Mouse (Mus musculus): ENCODE measurements around the gene Hoxa2. TPM values are rescaled to one million over a fixed set of nuclear protein-coding genes. Genes with fewer than 3 reads are reported as not detected.

Gene Hoxa2
- polyA plus RNA-seq, 1 experiment from 2014 or later: 2.0 TPM

DNA sequence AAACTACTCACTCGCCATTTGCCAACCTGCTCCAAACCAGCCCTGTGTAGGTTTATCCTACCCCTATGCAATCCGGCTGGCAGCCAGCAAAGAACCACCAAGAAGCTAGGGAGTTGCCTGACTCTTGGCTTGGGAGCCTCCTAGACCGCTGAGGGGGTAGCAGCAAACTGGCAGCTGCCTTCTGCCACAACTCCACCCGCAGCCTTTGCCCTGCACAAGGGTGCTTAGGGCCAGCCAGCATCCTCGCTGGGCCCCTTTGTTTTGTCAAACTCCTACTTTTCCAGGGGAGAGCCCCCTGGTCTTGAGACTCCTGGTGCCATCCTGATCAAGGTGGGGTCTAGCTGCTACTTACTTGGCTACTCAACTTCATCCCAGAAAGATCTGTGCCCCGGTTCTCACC, 20.0 kb upstream of the Hoxa2 start:
- no peak overlapping the region for H3K27ac ChIP-seq (ENCODE audit: low read length)
- 11% methylated on average over 6 of the region's 6 CpGs for WGBS
- H3K36me3 ChIP-seq (ENCODE audit: control insufficient read depth, insufficient read depth): no peaks in the 10 kb centered on the region
- H3K9me3 ChIP-seq (replicated peaks; ENCODE audit: control insufficient read depth, low read length): no peaks in the 10 kb centered on the region
- H3K4me3 ChIP-seq (ENCODE audit: low read length): no peak overlapping the region
- no peak overlapping the region for H3K4me2 ChIP-seq (ENCODE audit: low read depth, low read length)
- no peak for ATAC-seq (replicated peaks; ENCODE audit: extremely low read depth, insufficient read depth, low FRiP score)
- H3K4me1 ChIP-seq (ENCODE audit: control insufficient read depth, insufficient read depth, low read length): no peaks in the 10 kb centered on the region
- H3K27me3 ChIP-seq (ENCODE audit: control insufficient read depth, insufficient read depth, low read length): peaks cover 97% of the 10 kb centered on the region
- no peak overlapping the region for H3K9ac ChIP-seq (ENCODE audit: low read length)

- no peaks in the 10 kb centered on the region for H3K9me3 ChIP-seq (replicated peaks; ENCODE audit: control insufficient read depth, low read length)
- H3K36me3 ChIP-seq (ENCODE audit: control insufficient read depth, insufficient read depth): no peaks in the 10 kb centered on the region
- no peak overlapping the region for H3K4me3 ChIP-seq (ENCODE audit: low read length)
- no peak overlapping the region for H3K9ac ChIP-seq (ENCODE audit: low read length)
- H3K4me1 ChIP-seq (ENCODE audit: control insufficient read depth, insufficient read depth, low read length): no peaks in the 10 kb centered on the region
- H3K27me3 ChIP-seq (ENCODE audit: control insufficient read depth, insufficient read depth, low read length): peaks cover 97% of the 10 kb centered on the region
- ATAC-seq (replicated peaks; ENCODE audit: extremely low read depth, insufficient read depth, low FRiP score): no peak
- H3K27ac ChIP-seq (ENCODE audit: low read length): no peak overlapping the region
- no peak overlapping the region for H3K4me2 ChIP-seq (ENCODE audit: low read depth, low read length)
- 24% methylated on average over 10 of the region's 10 CpGs for WGBS
Observed at GRCm38 (mm10) chr6:52183311-52184080, 18.9 kb upstream of the Hoxa2 start.

DNA sequence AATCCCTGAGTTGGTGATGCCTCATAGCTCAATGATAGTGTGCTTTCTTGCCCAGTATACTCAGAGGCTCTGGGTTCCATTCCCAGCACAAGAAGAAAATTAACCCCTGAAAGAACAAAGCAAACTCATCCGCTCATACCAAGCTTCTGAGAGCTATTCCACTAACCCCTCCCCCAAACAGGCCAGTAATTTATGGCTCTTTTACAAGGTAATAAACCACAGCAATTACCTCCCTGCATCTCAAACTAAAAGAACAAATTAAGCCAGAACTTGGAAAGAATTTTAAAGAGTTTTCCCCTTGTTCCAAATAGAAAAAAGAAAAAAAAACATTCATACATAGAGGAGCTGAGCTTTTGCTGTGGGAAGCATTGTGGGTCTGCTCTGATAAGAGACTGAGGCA, 18.2 kb upstream of the Hoxa2 start:
- Histone ChIP-seq H3K4me1 (ENCODE audit: control insufficient read depth, insufficient read depth, low read length) (no peaks in the 10 kb centered on the region), H3K9me3 (replicated peaks; ENCODE audit: control insufficient read depth, low read length) (no peaks in the 10 kb centered on the region), H3K4me2 (ENCODE audit: low read depth, low read length) (no peak overlapping the region), H3K36me3 (ENCODE audit: control insufficient read depth, insufficient read depth) (no peaks in the 10 kb centered on the region), H3K27me3 (ENCODE audit: control insufficient read depth, insufficient read depth, low read length) (peaks cover 96% of the 10 kb centered on the region), H3K4me3 (ENCODE audit: low read length) (no peak overlapping the region), H3K27ac (ENCODE audit: low read length) (no peak overlapping the region), H3K9ac (ENCODE audit: low read length) (no peak overlapping the region)
- WGBS: 32% methylated on average over 1 of the region's 1 CpGs
- no peak for ATAC-seq (replicated peaks; ENCODE audit: extremely low read depth, insufficient read depth, low FRiP score)

DNA sequence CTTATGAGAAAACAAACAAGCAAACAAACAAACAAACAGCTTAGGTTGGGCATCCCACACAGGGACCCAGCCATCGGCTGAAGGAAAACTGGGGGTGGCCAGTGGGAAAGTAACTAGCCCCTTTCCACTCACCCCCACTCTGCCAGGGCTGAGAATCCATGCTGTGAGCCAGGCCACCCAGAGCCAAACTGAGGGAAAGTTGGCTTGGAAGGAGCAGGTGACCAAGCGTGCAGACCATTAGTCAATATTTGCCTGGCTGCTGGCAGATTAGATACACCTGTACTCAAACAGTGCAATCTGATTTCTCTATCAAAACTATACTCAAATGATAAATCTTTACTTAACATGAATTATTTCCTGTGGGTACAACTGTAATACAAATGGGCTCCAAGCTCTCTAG, 17.4 kb upstream of the Hoxa2 start:
- 37% methylated on average over 2 of the region's 2 CpGs for WGBS
- Histone ChIP-seq H3K36me3 (ENCODE audit: control insufficient read depth, insufficient read depth) (no peaks in the 10 kb centered on the region), H3K27me3 (ENCODE audit: control insufficient read depth, insufficient read depth, low read length) (peaks cover 96% of the 10 kb centered on the region), H3K9me3 (replicated peaks; ENCODE audit: control insufficient read depth, low read length) (no peaks in the 10 kb centered on the region), H3K4me1 (ENCODE audit: control insufficient read depth, insufficient read depth, low read length) (no peaks in the 10 kb centered on the region), H3K9ac (ENCODE audit: low read length) (no peak overlapping the region), H3K4me3 (ENCODE audit: low read length) (no peak overlapping the region), H3K27ac (ENCODE audit: low read length) (no peak overlapping the region), H3K4me2 (ENCODE audit: low read depth, low read length) (no peak overlapping the region)
- ATAC-seq (replicated peaks; ENCODE audit: extremely low read depth, insufficient read depth, low FRiP score): no peak

DNA sequence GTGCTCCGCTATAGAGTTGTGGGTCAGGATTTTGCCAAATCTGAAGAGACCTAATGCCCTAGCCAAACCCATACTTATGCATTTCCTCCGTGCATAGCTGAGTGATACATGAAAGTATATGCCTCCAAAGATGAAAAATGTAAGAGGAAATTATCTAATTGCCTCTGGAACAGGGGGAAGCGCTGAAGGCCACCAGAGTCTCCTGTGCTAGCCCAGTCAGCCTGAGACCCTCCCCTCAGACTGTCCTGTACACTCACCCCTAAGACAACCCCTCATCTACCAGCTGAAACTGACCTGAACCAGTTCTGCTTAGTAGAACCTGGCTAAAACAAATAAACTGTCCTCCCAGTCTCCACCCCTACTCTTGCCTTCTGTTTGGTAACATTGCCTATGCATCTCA, 16.1 kb upstream of the Hoxa2 start:
- Histone ChIP-seq H3K9ac (ENCODE audit: low read length) (no peak overlapping the region), H3K4me3 (ENCODE audit: low read length) (no peak overlapping the region), H3K27ac (ENCODE audit: low read length) (no peak overlapping the region), H3K36me3 (ENCODE audit: control insufficient read depth, insufficient read depth) (no peaks in the 10 kb centered on the region), H3K4me1 (ENCODE audit: control insufficient read depth, insufficient read depth, low read length) (no peaks in the 10 kb centered on the region), H3K27me3 (ENCODE audit: control insufficient read depth, insufficient read depth, low read length) (peaks cover 95% of the 10 kb centered on the region), H3K9me3 (replicated peaks; ENCODE audit: control insufficient read depth, low read length) (no peaks in the 10 kb centered on the region), H3K4me2 (ENCODE audit: low read depth, low read length) (peak overlapping the region; percentile 19; the same call in 1 of the 2 replicates)
- no peak for ATAC-seq (replicated peaks; ENCODE audit: extremely low read depth, insufficient read depth, low FRiP score)
- 22% methylated on average over 3 of the region's 3 CpGs for whole genome bisulfite sequencing

- peak overlapping the region; percentile 23 for H3K4me3 ChIP-seq (ENCODE audit: low read length)
- H3K27me3 ChIP-seq (ENCODE audit: control insufficient read depth, insufficient read depth, low read length): peaks cover 95% of the 10 kb centered on the region
- H3K4me2 ChIP-seq (ENCODE audit: low read depth, low read length): peak overlapping the region; percentile 49
- H3K9ac ChIP-seq (ENCODE audit: low read length): no peak overlapping the region
- H3K36me3 ChIP-seq (ENCODE audit: control insufficient read depth, insufficient read depth): no peaks in the 10 kb centered on the region
- H3K27ac ChIP-seq (ENCODE audit: low read length): no peak overlapping the region
- no peaks in the 10 kb centered on the region for H3K4me1 ChIP-seq (ENCODE audit: control insufficient read depth, insufficient read depth, low read length)
- no peak for ATAC-seq (replicated peaks; ENCODE audit: extremely low read depth, insufficient read depth, low FRiP score)
- 14% methylated on average over 11 of the region's 11 CpGs for WGBS
- no peaks in the 10 kb centered on the region for H3K9me3 ChIP-seq (replicated peaks; ENCODE audit: control insufficient read depth, low read length)
Observed at GRCm38 (mm10) chr6:52180213-52180710, 15.6 kb upstream of the Hoxa2 start.

GRCm38 (mm10) chr6:52179690-52180089, 15.1 kb upstream of the Hoxa2 start:
- WGBS: 8% methylated on average over 10 of the region's 10 CpGs
- H3K27me3 ChIP-seq (ENCODE audit: control insufficient read depth, insufficient read depth, low read length): peaks cover 97% of the 10 kb centered on the region

DNA sequence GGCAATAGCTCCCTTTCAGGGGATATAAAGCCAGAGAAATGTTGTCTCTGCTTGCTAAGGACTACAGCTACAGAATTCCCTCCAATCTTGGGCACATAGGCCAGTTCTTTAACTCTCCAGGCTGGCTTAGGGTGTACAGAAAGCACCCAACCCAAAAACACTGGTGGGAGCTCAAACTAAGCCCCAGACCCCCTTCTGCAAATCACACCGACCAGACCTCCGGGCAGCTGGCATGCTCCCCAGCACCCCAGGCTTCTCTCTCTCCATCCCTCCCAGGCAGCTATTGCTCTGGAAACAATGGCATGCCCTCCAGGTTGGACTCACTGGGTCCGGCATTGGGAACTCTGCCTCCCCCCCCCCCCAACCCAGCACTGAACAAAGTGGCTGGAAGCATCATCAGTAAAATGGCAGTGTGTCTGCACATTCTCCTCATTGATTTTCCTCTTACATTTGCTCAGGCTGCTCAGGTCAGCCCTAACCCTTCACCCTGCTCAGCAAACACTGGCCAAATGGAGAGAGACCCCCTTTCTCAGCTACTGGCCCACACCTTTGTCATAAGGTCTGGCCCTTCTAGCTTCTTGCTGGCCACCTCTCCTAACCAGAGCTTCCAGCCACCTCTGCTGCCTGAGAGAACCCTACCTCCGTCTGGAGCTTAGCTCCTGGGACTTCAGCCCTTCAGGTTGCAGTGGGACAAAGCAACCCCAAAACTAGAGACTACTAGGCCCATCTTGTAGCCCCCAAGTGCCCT, 14.5 kb upstream of the Hoxa2 start:
- Histone ChIP-seq H3K27me3 (ENCODE audit: control insufficient read depth, insufficient read depth, low read length) (peaks cover 94% of the 10 kb centered on the region), H3K4me3 (ENCODE audit: low read length) (peak overlapping the region; percentile 27), H3K27ac (ENCODE audit: low read length) (peak overlapping the region; percentile 31), H3K9ac (ENCODE audit: low read length) (peak overlapping the region; percentile 15), H3K4me1 (ENCODE audit: control insufficient read depth, insufficient read depth, low read length) (no peaks in the 10 kb centered on the region), H3K36me3 (ENCODE audit: control insufficient read depth, insufficient read depth) (no peaks in the 10 kb centered on the region), H3K4me2 (ENCODE audit: low read depth, low read length) (peak overlapping the region; percentile 49), H3K9me3 (replicated peaks; ENCODE audit: control insufficient read depth, low read length) (no peaks in the 10 kb centered on the region)
- WGBS: 9% methylated on average over 4 of the region's 4 CpGs
- ATAC-seq (replicated peaks; ENCODE audit: extremely low read depth, insufficient read depth, low FRiP score): no peak

More at GRCm38 (mm10) chr6:52179690-52180089, 15.1 kb upstream of the Hoxa2 start:
- no peak for ATAC-seq (replicated peaks; ENCODE audit: extremely low read depth, insufficient read depth, low FRiP score)
- Histone ChIP-seq H3K27ac (ENCODE audit: low read length) (no peak overlapping the region; the same call in 1 of the 2 replicates), H3K36me3 (ENCODE audit: control insufficient read depth, insufficient read depth) (no peaks in the 10 kb centered on the region), H3K9ac (ENCODE audit: low read length) (peak overlapping the region; percentile 15; the same call in 1 of the 2 replicates), H3K9me3 (replicated peaks; ENCODE audit: control insufficient read depth, low read length) (no peaks in the 10 kb centered on the region), H3K4me3 (ENCODE audit: low read length) (peak overlapping the region; percentile 25), H3K4me2 (ENCODE audit: low read depth, low read length) (peak overlapping the region; percentile 49), H3K4me1 (ENCODE audit: control insufficient read depth, insufficient read depth, low read length) (no peaks in the 10 kb centered on the region)

DNA sequence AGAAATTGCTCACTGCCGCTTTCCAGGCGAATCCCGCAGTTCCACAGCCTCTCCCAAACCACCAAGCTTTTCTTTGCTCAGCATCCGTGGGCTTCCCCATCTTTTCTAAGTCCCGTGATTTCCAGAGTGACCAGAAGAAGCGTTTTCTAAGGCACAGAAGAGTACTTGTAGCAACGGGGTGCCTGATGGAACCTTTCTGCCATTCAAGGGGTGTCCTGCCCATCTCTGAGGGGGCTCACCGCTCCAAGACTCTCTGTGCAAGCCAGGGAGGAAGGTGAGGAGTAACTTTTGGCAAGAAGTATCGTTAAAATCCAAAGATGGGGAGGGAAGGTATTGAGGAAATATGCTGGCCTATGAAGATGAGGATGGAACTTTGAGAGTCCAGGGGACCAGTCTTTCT, 13.2 kb upstream of the Hoxa2 start:
- H3K4me1 ChIP-seq (ENCODE audit: control insufficient read depth, insufficient read depth, low read length): no peaks in the 10 kb centered on the region
- 5% methylated on average over 9 of the region's 9 CpGs for WGBS
- H3K27ac ChIP-seq (ENCODE audit: low read length): no peak overlapping the region
- H3K27me3 ChIP-seq (ENCODE audit: control insufficient read depth, insufficient read depth, low read length): peaks cover 93% of the 10 kb centered on the region
- ATAC-seq (replicated peaks; ENCODE audit: extremely low read depth, insufficient read depth, low FRiP score): no peak
- H3K4me3 ChIP-seq (ENCODE audit: low read length): peak overlapping the region; percentile 49
- H3K36me3 ChIP-seq (ENCODE audit: control insufficient read depth, insufficient read depth): no peaks in the 10 kb centered on the region
- peak overlapping the region; percentile 49 for H3K9ac ChIP-seq (ENCODE audit: low read length)
- H3K4me2 ChIP-seq (ENCODE audit: low read depth, low read length): peak overlapping the region; percentile 48
- no peaks in the 10 kb centered on the region for H3K9me3 ChIP-seq (replicated peaks; ENCODE audit: control insufficient read depth, low read length)

Data from heart, embryonic 16.5 days (tissue).